Mouse (Mus musculus) CD4-positive helper T cell, adult 2 months (primary cell): ENCODE results near the gene Dll1.
A peak's percentile ranks its signal among the peaks of the same experiment; 100 is the strongest.

Source experiments
- DNase-seq: peaks from one replicate; pipeline ENCODE4 v3.0.0-alpha.2; 2012; ENCODE audit warnings: low read depth, missing footprints, low spot score

Gene Dll1

GRCm38 (mm10) chr17:15378413-15379109 is 1.9 kb upstream of the Dll1 start:
- no peak for DNase-seq

GRCm38 (mm10) chr17:15377901-15378300 is 1.2 kb upstream of the Dll1 start:
- no peak for DNase-seq

GRCm38 (mm10) chr17:15375701-15376493 is 775 bp downstream of the Dll1 start:
- DNase-seq = peak; percentile 24

GRCm38 (mm10) chr17:15375224-15375623 is 1.4 kb downstream of the Dll1 start:
- DNase-seq = peak; percentile 25

GRCm38 (mm10) chr17:15374321-15375141 is 2.1 kb downstream of the Dll1 start:
- DNase-seq = no peak

- DNase-seq = no peak
Observed at GRCm38 (mm10) chr17:15372931-15373652, 3.6 kb downstream of the Dll1 start.

GRCm38 (mm10) chr17:15371967-15372835 is 4.5 kb downstream of the Dll1 start:
- no peak for DNase-seq

- no peak for DNase-seq
Observed at GRCm38 (mm10) chr17:15370401-15370800, 6.3 kb downstream of the Dll1 start.

- DNase-seq = no peak
Observed at GRCm38 (mm10) chr17:15365650-15366049, 11.0 kb downstream of the Dll1 start.

- DNase-seq = no peak
Observed at GRCm38 (mm10) chr17:15363656-15364055, 13.0 kb downstream of the Dll1 start.

- DNase-seq = no peak
Observed at GRCm38 (mm10) chr17:15357071-15357470, 19.6 kb downstream of the Dll1 start.

- DNase-seq = no peak
Observed at GRCm38 (mm10) chr17:15356526-15356925, 20.1 kb downstream of the Dll1 start.

GRCm38 (mm10) chr17:15355072-15355471 is 21.6 kb downstream of the Dll1 start:
- no peak for DNase-seq

GRCm38 (mm10) chr17:15354006-15354405 is 22.7 kb downstream of the Dll1 start:
- no peak for DNase-seq

GRCm38 (mm10) chr17:15352869-15353610 is 23.6 kb downstream of the Dll1 start:
- no peak for DNase-seq

- no peak for DNase-seq
Observed at GRCm38 (mm10) chr17:15350152-15350551, 26.5 kb downstream of the Dll1 start.

GRCm38 (mm10) chr17:15343071-15343822 is 33.4 kb downstream of the Dll1 start:
- no peak for DNase-seq

- no peak for DNase-seq
Observed at GRCm38 (mm10) chr17:15337906-15338305, 38.8 kb downstream of the Dll1 start.

- DNase-seq = no peak
Observed at GRCm38 (mm10) chr17:15329740-15330318, 46.8 kb downstream of the Dll1 start.
